Mouse (Mus musculus) erythroblast, embryonic 14.5 days (primary cell): ENCODE results near the gene Flt3.

Experiments used
- GATA1 ChIP-seq: IDR thresholded peaks from 2 replicates; pipeline ENCODE4 v1.6.1; 2012; ENCODE audit warnings: low read length, inconsistent platforms, mixed read lengths
- TAL1 ChIP-seq: IDR thresholded peaks from 3 replicates; pipeline ENCODE4 v1.6.1; 2012; ENCODE audit warnings: low read length, inconsistent platforms, mixed read lengths

DNA sequence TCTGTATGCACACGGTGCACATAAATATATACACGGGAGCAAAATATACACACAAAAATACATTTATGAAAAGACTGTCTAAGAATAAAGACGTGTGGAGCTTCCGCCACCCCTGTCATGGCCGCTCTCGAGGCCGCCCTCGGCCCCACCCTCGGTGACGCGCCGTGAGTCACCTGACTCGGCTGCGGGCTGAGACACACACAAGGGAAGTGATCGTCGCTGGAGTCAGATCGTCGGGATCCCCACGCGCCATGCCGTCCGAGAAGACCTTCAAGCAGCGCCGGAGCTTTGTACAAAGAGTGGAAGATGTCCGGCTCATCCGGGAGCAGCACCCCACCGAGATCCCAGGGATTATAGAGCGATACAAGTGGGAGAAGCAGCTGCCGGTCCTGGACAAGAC lies 8.4 kb upstream of the Flt3 start:
- TF ChIP-seq GATA1 (no peak), TAL1 (no peak)
